Comparison of ENCODE assay signal across 8 mouse cellular contexts in genomic region chr2:120402813-120403212, GRCm38 (mm10). TPM values are rescaled to one million over a fixed set of nuclear protein-coding genes. Genes with fewer than 3 reads are reported as not detected.
A peak's percentile ranks its signal among the peaks of the same experiment; 100 is the strongest.
DNase-seq lines count a peak whose midpoint lies in the region; ATAC-seq and TF ChIP-seq lines count a peak whose summit lies in the region.

No protein-coding gene starts in this region.

- peaks cover 10% of the 10 kb centered on the region; the same call in 1 of the 2 replicates for H3K4me1 ChIP-seq in lung, embryonic 14.5 days (ENCODE audit: insufficient read depth)
- H3K4me1 ChIP-seq in embryonic facial prominence, embryonic 14.5 days (ENCODE audit: control insufficient read depth, insufficient read depth, low read length), result peaks cover 12% of the 10 kb centered on the region; the same call in 1 of the 2 replicates
- peaks cover 14% of the 10 kb centered on the region for H3K4me1 ChIP-seq in limb, embryonic 10.5 days
- peaks cover 27% of the 10 kb centered on the region for H3K4me1 ChIP-seq in neural tube, embryonic 15.5 days

- H3K36me3 ChIP-seq in lung, embryonic 14.5 days (ENCODE audit: insufficient read depth), result peaks cover 10% of the 10 kb centered on the region
- H3K36me3 ChIP-seq in embryonic facial prominence, embryonic 14.5 days (ENCODE audit: control insufficient read depth, insufficient read depth, low read length), result no peaks in the 10 kb centered on the region
- H3K36me3 ChIP-seq in limb, embryonic 10.5 days, result peaks cover 16% of the 10 kb centered on the region; the same call in 1 of the 2 replicates
- H3K36me3 ChIP-seq in neural tube, embryonic 15.5 days, result no peaks in the 10 kb centered on the region; the same call in 1 of the 2 replicates

- DNase-seq in lung, embryonic 14.5 days, result peak; percentile 3
- no peak for DNase-seq in lung, postnatal 25 days (ENCODE audit: low spot score)
- DNase-seq in embryonic facial prominence, embryonic 14.5 days (ENCODE audit: low spot score), result no peak
- no peak for DNase-seq in limb, embryonic 10.5 days (ENCODE audit: low spot score)
- DNase-seq in adrenal gland, postnatal 36 days, result no peak
- DNase-seq in gastrocnemius, postnatal 10 days, result no peak
- no peak for DNase-seq in ovary, adult 18-20 months (ENCODE audit: low spot score)

- 27% methylated on average over 3 of the region's 3 CpGs for WGBS in lung, embryonic 14.5 days
- 42% methylated on average over 3 of the region's 3 CpGs for WGBS in embryonic facial prominence, embryonic 14.5 days
- WGBS in limb, embryonic 10.5 days, result 61% methylated on average over 3 of the region's 3 CpGs
- 60% methylated on average over 3 of the region's 3 CpGs for WGBS in neural tube, embryonic 15.5 days

- TF ChIP-seq CTCF in lung, embryonic 14.5 days (IDR thresholded peaks at IDR 0.05; ENCODE audit: low read depth), result no peak

- H3K4me3 ChIP-seq in lung, embryonic 14.5 days (ENCODE audit: low read depth, low read length), result peak overlapping the region; percentile 84
- peak overlapping the region; percentile 85 for H3K4me3 ChIP-seq in embryonic facial prominence, embryonic 14.5 days (ENCODE audit: low read depth, low read length)
- peak overlapping the region; percentile 84 for H3K4me3 ChIP-seq in limb, embryonic 10.5 days
- H3K4me3 ChIP-seq in neural tube, embryonic 15.5 days (replicated peaks), result peak overlapping the region; percentile 87; the same call in 1 of the 2 replicates

- H3K27ac ChIP-seq in lung, embryonic 14.5 days (ENCODE audit: low read depth), result no peak overlapping the region
- no peak overlapping the region for H3K27ac ChIP-seq in embryonic facial prominence, embryonic 14.5 days (replicated peaks; ENCODE audit: low read depth, low read length)
- H3K27ac ChIP-seq in limb, embryonic 10.5 days, result no peak overlapping the region
- no peak overlapping the region for H3K27ac ChIP-seq in neural tube, embryonic 15.5 days (replicated peaks)

- H3K4me2 ChIP-seq in lung, embryonic 14.5 days, result peak overlapping the region; percentile 87
- peak overlapping the region; percentile 82 for H3K4me2 ChIP-seq in embryonic facial prominence, embryonic 14.5 days (ENCODE audit: low read depth, low read length)
- H3K4me2 ChIP-seq in neural tube, embryonic 15.5 days, result peak overlapping the region; percentile 87

- H3K27me3 ChIP-seq in lung, embryonic 14.5 days (ENCODE audit: insufficient read depth, low read length), result no peaks in the 10 kb centered on the region
- H3K27me3 ChIP-seq in embryonic facial prominence, embryonic 14.5 days (replicated peaks; ENCODE audit: control insufficient read depth, insufficient read depth, low read length), result no peaks in the 10 kb centered on the region
- no peaks in the 10 kb centered on the region for H3K27me3 ChIP-seq in limb, embryonic 10.5 days (ENCODE audit: low read depth, poor library complexity, severe bottlenecking)
- no peaks in the 10 kb centered on the region for H3K27me3 ChIP-seq in neural tube, embryonic 15.5 days (replicated peaks)

- peak overlapping the region; percentile 77; the same call in 1 of the 2 replicates for H3K9ac ChIP-seq in lung, embryonic 14.5 days
- peak overlapping the region; percentile 79; the same call in 1 of the 2 replicates for H3K9ac ChIP-seq in embryonic facial prominence, embryonic 14.5 days (ENCODE audit: low read depth, low read length)
- 0 out of 2 replicates have a peak overlapping the region, but pooled peaks have one; percentile 79 for H3K9ac ChIP-seq in neural tube, embryonic 15.5 days (replicated peaks)

- no peaks in the 10 kb centered on the region for H3K9me3 ChIP-seq in lung, embryonic 14.5 days (ENCODE audit: low read depth, low read length)
- H3K9me3 ChIP-seq in embryonic facial prominence, embryonic 14.5 days (ENCODE audit: control insufficient read depth, low read length), result 0 out of 2 replicates have a peak, but pooled peaks cover 9% of the 10 kb centered on the region
- H3K9me3 ChIP-seq in limb, embryonic 10.5 days (replicated peaks), result no peaks in the 10 kb centered on the region
- H3K9me3 ChIP-seq in neural tube, embryonic 15.5 days (replicated peaks), result 0 out of 2 replicates have a peak, but pooled peaks cover 4% of the 10 kb centered on the region

- no peak for ATAC-seq in lung, embryonic 14.5 days (ENCODE audit: insufficient read depth)
- ATAC-seq in embryonic facial prominence, embryonic 14.5 days (ENCODE audit: low read depth), result no peak
- no peak for ATAC-seq in neural tube, embryonic 15.5 days (ENCODE audit: low FRiP score)

RNA-seq across cellular contexts. Expression of gene Ganc, which starts 0.9 kb away (rescaled TPM):
- polyA plus RNA-seq in lung, embryonic 14.5 days (2014; fragmentation: Nextera tagmentation; extraction: Ambion mirVana), result 7.2 and 8.5 TPM in 2 replicates
- 8.7 and 9.4 TPM in 2 replicates for polyA plus RNA-seq in embryonic facial prominence, embryonic 14.5 days (2014; fragmentation: Nextera tagmentation; extraction: Ambion mirVana)
- polyA plus RNA-seq in limb, embryonic 10.5 days (2016; fragmentation: Nextera tagmentation; extraction: Ambion mirVana), result 5.7 and 7.3 TPM in 2 replicates
- 10.1 and 10.7 TPM in 2 replicates for polyA plus RNA-seq in neural tube, embryonic 15.5 days (2015; fragmentation: Nextera tagmentation; extraction: Ambion mirVana)
- total RNA-seq in adrenal gland, postnatal 36 days (2021), result 10 to 100 TPM; 25.9 to 37.3 TPM
- 10 to 100 TPM; 29.1 to 30.8 TPM for total RNA-seq in gastrocnemius, postnatal 10 days (2021)

RNA-seq across cellular contexts. Expression of gene Tmem87a, which starts 1.1 kb away (rescaled TPM):
- 12.4 and 14.2 TPM in 2 replicates for polyA plus RNA-seq in lung, embryonic 14.5 days (2014; fragmentation: Nextera tagmentation; extraction: Ambion mirVana)
- polyA plus RNA-seq in embryonic facial prominence, embryonic 14.5 days (2014; fragmentation: Nextera tagmentation; extraction: Ambion mirVana), result 9.7 and 11.1 TPM in 2 replicates
- 4.9 and 6.8 TPM in 2 replicates for polyA plus RNA-seq in limb, embryonic 10.5 days (2016; fragmentation: Nextera tagmentation; extraction: Ambion mirVana)
- polyA plus RNA-seq in neural tube, embryonic 15.5 days (2015; fragmentation: Nextera tagmentation; extraction: Ambion mirVana), result 7.3 and 9.4 TPM in 2 replicates
- total RNA-seq in adrenal gland, postnatal 36 days (2021), result 10 to 100 TPM; 42.0 to 49.9 TPM
- total RNA-seq in gastrocnemius, postnatal 10 days (2021), result 10 to 100 TPM; 36.4 to 40.4 TPM

RNA-seq across cellular contexts. Expression of gene Vps39, which starts 49.9 kb away (rescaled TPM):
- polyA plus RNA-seq in lung, embryonic 14.5 days (2014; fragmentation: Nextera tagmentation; extraction: Ambion mirVana), result 21.9 and 22.4 TPM in 2 replicates
- 22.3 and 27.0 TPM in 2 replicates for polyA plus RNA-seq in embryonic facial prominence, embryonic 14.5 days (2014; fragmentation: Nextera tagmentation; extraction: Ambion mirVana)
- 22.0 and 28.0 TPM in 2 replicates for polyA plus RNA-seq in limb, embryonic 10.5 days (2016; fragmentation: Nextera tagmentation; extraction: Ambion mirVana)
- 35.1 and 36.6 TPM in 2 replicates for polyA plus RNA-seq in neural tube, embryonic 15.5 days (2015; fragmentation: Nextera tagmentation; extraction: Ambion mirVana)
- total RNA-seq in adrenal gland, postnatal 36 days (2021), result 10 to 100 TPM; 43.2 to 52.8 TPM
- total RNA-seq in gastrocnemius, postnatal 10 days (2021), result 10 to 100 TPM; 17.9 to 20.7 TPM

RNA-seq across cellular contexts. Expression of gene Capn3, which starts 53.0 kb away (rescaled TPM):
- polyA plus RNA-seq in lung, embryonic 14.5 days (2014; fragmentation: Nextera tagmentation; extraction: Ambion mirVana), result 0.33 and 0.95 TPM in 2 replicates
- polyA plus RNA-seq in embryonic facial prominence, embryonic 14.5 days (2014; fragmentation: Nextera tagmentation; extraction: Ambion mirVana), result 4.5 and 6.7 TPM in 2 replicates
- 0.30 and 0.58 TPM in 2 replicates for polyA plus RNA-seq in limb, embryonic 10.5 days (2016; fragmentation: Nextera tagmentation; extraction: Ambion mirVana)
- 1.3 and 2.2 TPM in 2 replicates for polyA plus RNA-seq in neural tube, embryonic 15.5 days (2015; fragmentation: Nextera tagmentation; extraction: Ambion mirVana)
- total RNA-seq in adrenal gland, postnatal 36 days (2021), result under 1 TPM in 1 of 2 experiments, not detected in 1; 0.56 TPM
- 10 to 100 TPM; 92.4 to 94.1 TPM for total RNA-seq in gastrocnemius, postnatal 10 days (2021)
